Mouse (Mus musculus) erythroblast, embryonic 14.5 days (primary cell): ENCODE measurements at regions not wholly inside any gene's neighbourhood (a gene's known extent, or its start where the extent isn't known, plus 50 kb on each side); places are given as distances from the start of the nearest gene placed in this dataset.

Experiments used
- GATA1 ChIP-seq: IDR thresholded peaks from 2 replicates; pipeline ENCODE4 v1.6.1; 2012; ENCODE audit warnings: low read length, inconsistent platforms, mixed read lengths
- TAL1 ChIP-seq: IDR thresholded peaks from 3 replicates; pipeline ENCODE4 v1.6.1; 2012; ENCODE audit warnings: low read length, inconsistent platforms, mixed read lengths

- no peak for TF ChIP-seq TAL1
- no peak for TF ChIP-seq GATA1
These were observed 386.5 kb upstream of the Pik3r1 start for GRCm38 (mm10) chr13:102154609-102154899.
